Mouse (Mus musculus): ENCODE results near the gene Tnfsf12. TPM values are rescaled to one million over a fixed set of nuclear protein-coding genes. Genes with fewer than 3 reads are reported as not detected.

The Tnfsf12 gene
- polyA plus RNA-seq, 1 experiment from 2014 or later, result 8.9 TPM

GRCm38 (mm10) chr11:69656617-69657461 lies 38.8 kb downstream of the Tnfsf12 start:
- ATAC-seq (ENCODE audit: borderline replicate concordance, extremely low read depth, low FRiP score, low TSS enrichment), result no peak
- no peak overlapping the region for H3K27ac ChIP-seq
- no peak overlapping the region for H3K4me3 ChIP-seq
- H3K9ac ChIP-seq, result no peak overlapping the region
- WGBS, result 75% methylated on average over 10 of the region's 10 CpGs
- H3K36me3 ChIP-seq, result peaks cover 56% of the 10 kb centered on the region
- H3K4me2 ChIP-seq, result no peak overlapping the region
- no peaks in the 10 kb centered on the region for H3K9me3 ChIP-seq
- H3K27me3 ChIP-seq, result no peaks in the 10 kb centered on the region
- H3K4me1 ChIP-seq, result peaks cover 28% of the 10 kb centered on the region

GRCm38 (mm10) chr11:69656065-69656455 lies 39.6 kb downstream of the Tnfsf12 start:
- H3K9ac ChIP-seq, result no peak overlapping the region

DNA sequence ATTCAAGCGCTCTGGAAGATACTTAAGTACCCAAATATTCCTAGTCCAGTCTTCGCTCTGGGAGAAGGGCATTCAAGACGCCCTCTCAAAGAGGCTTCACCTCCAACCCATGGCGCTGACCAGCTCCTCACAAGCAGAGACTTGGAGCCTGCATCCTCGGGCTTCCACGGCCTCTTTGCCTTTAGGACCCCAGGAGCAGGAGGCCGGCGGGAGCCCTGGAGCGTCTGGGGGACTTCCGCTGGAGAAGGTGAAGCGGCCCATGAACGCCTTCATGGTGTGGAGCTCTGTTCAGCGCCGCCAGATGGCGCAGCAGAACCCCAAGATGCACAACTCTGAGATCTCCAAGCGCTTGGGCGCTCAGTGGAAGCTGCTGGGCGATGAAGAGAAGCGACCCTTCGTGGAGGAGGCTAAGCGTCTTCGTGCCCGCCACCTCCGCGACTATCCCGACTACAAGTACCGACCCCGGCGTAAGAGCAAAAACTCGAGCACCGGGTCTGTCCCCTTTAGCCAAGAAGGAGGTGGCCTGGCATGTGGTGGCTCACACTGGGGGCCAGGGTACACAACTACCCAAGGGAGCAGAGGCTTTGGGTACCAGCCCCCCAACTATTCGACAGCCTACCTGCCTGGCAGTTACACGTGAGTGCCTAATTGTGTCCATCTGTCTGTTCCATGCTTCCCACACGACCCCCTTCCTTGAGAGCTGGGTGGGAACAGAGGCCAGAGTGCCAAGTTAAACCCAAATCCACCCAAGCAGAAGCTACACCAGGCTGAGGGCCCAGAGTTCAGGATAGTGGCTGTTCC lies 40.2 kb downstream of the Tnfsf12 start, which contains the start of gene Sox15:
Sox15 (plus strand) TSS at position 51 of the 801 bp plus-strand sequence.
- Histone ChIP-seq H3K4me2 (peak within 1 kb of the TSS; percentile 16; the same call in 1 of the 2 replicates), H3K4me1 (peaks cover 20% of the 10 kb centered on the region), H3K9me3 (no peaks in the 10 kb centered on the region), H3K36me3 (peaks cover 69% of the 10 kb centered on the region), H3K4me3 (no peak within 1 kb of the TSS), H3K27me3 (no peaks in the 10 kb centered on the region), H3K27ac (peak within 1 kb of the TSS; percentile 69), H3K9ac (0 out of 2 replicates have a peak within 1 kb of the TSS, but pooled peaks have one; percentile 14)
- WGBS, result 19% methylated on average over 34 of the region's 34 CpGs
- peak; percentile 73 for ATAC-seq (ENCODE audit: borderline replicate concordance, extremely low read depth, low FRiP score, low TSS enrichment)

More at GRCm38 (mm10) chr11:69656065-69656455, 39.6 kb downstream of the Tnfsf12 start:
- WGBS, result 68% methylated on average over 5 of the region's 5 CpGs
- Histone ChIP-seq H3K4me3 (no peak overlapping the region), H3K36me3 (peaks cover 63% of the 10 kb centered on the region), H3K27ac (no peak overlapping the region), H3K27me3 (no peaks in the 10 kb centered on the region), H3K4me1 (peaks cover 20% of the 10 kb centered on the region), H3K9me3 (no peaks in the 10 kb centered on the region), H3K4me2 (no peak overlapping the region)
- no peak for ATAC-seq (ENCODE audit: borderline replicate concordance, extremely low read depth, low FRiP score, low TSS enrichment)

- Histone ChIP-seq H3K36me3 (peaks cover 76% of the 10 kb centered on the region), H3K4me1 (peaks cover 20% of the 10 kb centered on the region), H3K4me3 (no peak overlapping the region), H3K9ac (no peak overlapping the region), H3K9me3 (no peaks in the 10 kb centered on the region), H3K27ac (peak overlapping the region; percentile 69), H3K4me2 (no peak overlapping the region), H3K27me3 (no peaks in the 10 kb centered on the region)
- no peak for ATAC-seq (ENCODE audit: borderline replicate concordance, extremely low read depth, low FRiP score, low TSS enrichment)
- 38% methylated on average over 9 of the region's 9 CpGs for WGBS
Measured at GRCm38 (mm10) chr11:69654760-69655159, 40.9 kb downstream of the Tnfsf12 start.

GRCm38 (mm10) chr11:69653399-69653798 lies 42.2 kb downstream of the Tnfsf12 start:
- no peak for ATAC-seq (ENCODE audit: borderline replicate concordance, extremely low read depth, low FRiP score, low TSS enrichment)
- Histone ChIP-seq H3K27ac (no peak overlapping the region), H3K27me3 (no peaks in the 10 kb centered on the region), H3K4me2 (no peak overlapping the region), H3K9me3 (no peaks in the 10 kb centered on the region), H3K4me1 (peaks cover 20% of the 10 kb centered on the region), H3K4me3 (no peak overlapping the region), H3K36me3 (peaks cover 77% of the 10 kb centered on the region), H3K9ac (no peak overlapping the region)
- 66% methylated on average over 5 of the region's 5 CpGs for WGBS

DNA sequence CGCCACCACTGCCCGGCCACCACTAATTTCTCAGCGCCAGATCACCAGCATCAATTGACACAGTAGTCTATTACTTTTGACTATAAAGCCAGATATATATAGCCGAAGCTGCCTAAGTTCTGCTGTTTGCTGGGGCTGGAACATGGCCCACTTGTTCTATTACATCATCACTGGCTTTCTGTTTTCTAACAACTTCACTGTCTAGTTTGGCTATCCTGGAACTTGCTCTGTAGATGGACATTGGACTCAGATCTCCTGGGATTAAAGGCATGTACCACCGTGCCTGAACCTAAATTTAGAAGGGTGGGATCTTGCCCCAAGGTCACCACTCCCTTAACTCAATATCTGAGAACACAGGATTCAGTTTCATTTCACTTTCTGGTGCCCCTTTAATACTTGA lies 49.8 kb downstream of the Tnfsf12 start:
- 91% methylated on average over 5 of the region's 5 CpGs for WGBS

More for the DNA sequence above, 49.8 kb downstream of the Tnfsf12 start:
- H3K4me3 ChIP-seq, result no peak overlapping the region
- no peak overlapping the region for H3K4me2 ChIP-seq
- no peaks in the 10 kb centered on the region for H3K4me1 ChIP-seq
- no peaks in the 10 kb centered on the region for H3K9me3 ChIP-seq
- no peak for ATAC-seq (ENCODE audit: borderline replicate concordance, extremely low read depth, low FRiP score, low TSS enrichment)
- no peak overlapping the region for H3K9ac ChIP-seq
- peaks cover 96% of the 10 kb centered on the region for H3K36me3 ChIP-seq
- H3K27me3 ChIP-seq, result no peaks in the 10 kb centered on the region
- H3K27ac ChIP-seq, result no peak overlapping the region

MicroRNAs encoded within 50 kb of the gene (microRNA counts, 519-probe panel; counts per million panel counts)
- 19.7 counts per million for microRNA mmu-miR-1934

Small RNAs within 50 kb of the gene (microRNA-seq; reads per million reads assigned to microRNA genes)
- 4.6 reads per million, percentile 20 among the genes with 10 or more reads in this experiment for gene Mir1934

Other genes with a start within 250 kb of the Tnfsf12 start
- 1.1 and 1.2 TPM in 2 replicates for gene Dnah2, start 146.7 kb downstream of the Tnfsf12 start, polyA plus RNA-seq (2015; fragmentation: Nextera tagmentation; extraction: Ambion mirVana)
- 8.5 and 8.8 TPM in 2 replicates for gene Efnb3, start 135.6 kb downstream of the Tnfsf12 start, polyA plus RNA-seq (2015; fragmentation: Nextera tagmentation; extraction: Ambion mirVana)
- gene Wrap53, start 115.6 kb downstream of the Tnfsf12 start, polyA plus RNA-seq (2015; fragmentation: Nextera tagmentation; extraction: Ambion mirVana), result 28.3 and 28.4 TPM in 2 replicates
- 168 and 170 TPM in 2 replicates for gene Trp53, start 115.5 kb downstream of the Tnfsf12 start, polyA plus RNA-seq (2015; fragmentation: Nextera tagmentation; extraction: Ambion mirVana)
- gene Atp1b2, start 89.9 kb downstream of the Tnfsf12 start, polyA plus RNA-seq (2015; fragmentation: Nextera tagmentation; extraction: Ambion mirVana), result 8.4 and 10.1 TPM in 2 replicates
- not detected in 2 replicates for gene Shbg, start 77.9 kb downstream of the Tnfsf12 start, polyA plus RNA-seq (2015; fragmentation: Nextera tagmentation; extraction: Ambion mirVana)
- gene Sat2, start 73.8 kb downstream of the Tnfsf12 start, polyA plus RNA-seq (2015; fragmentation: Nextera tagmentation; extraction: Ambion mirVana), result 17.8 and 18.6 TPM in 2 replicates
- gene Fxr2, start 62.9 kb downstream of the Tnfsf12 start, polyA plus RNA-seq (2015; fragmentation: Nextera tagmentation; extraction: Ambion mirVana), result 26.7 and 27.8 TPM in 2 replicates
- 0.24 and 0.25 TPM in 2 replicates for gene Sox15, start 40.5 kb downstream of the Tnfsf12 start, polyA plus RNA-seq (2015; fragmentation: Nextera tagmentation; extraction: Ambion mirVana)
- gene Mpdu1, start 33.2 kb downstream of the Tnfsf12 start, polyA plus RNA-seq (2015; fragmentation: Nextera tagmentation; extraction: Ambion mirVana), result 66.2 and 66.7 TPM in 2 replicates
- 11.5 and 11.8 TPM in 2 replicates for gene Cd68, start 29.7 kb downstream of the Tnfsf12 start, polyA plus RNA-seq (2015; fragmentation: Nextera tagmentation; extraction: Ambion mirVana)
- 595 and 603 TPM in 2 replicates for gene Eif4a1, start 23.4 kb downstream of the Tnfsf12 start, polyA plus RNA-seq (2015; fragmentation: Nextera tagmentation; extraction: Ambion mirVana)
- gene Senp3, start 13.8 kb downstream of the Tnfsf12 start, polyA plus RNA-seq (2015; fragmentation: Nextera tagmentation; extraction: Ambion mirVana), result 72.5 and 81.1 TPM in 2 replicates
- gene Tnfsf13, start 10.1 kb downstream of the Tnfsf12 start, polyA plus RNA-seq (2015; fragmentation: Nextera tagmentation; extraction: Ambion mirVana), result 1.0 and 1.1 TPM in 2 replicates
- gene Tnfsfm13, start 249 bp upstream of the Tnfsf12 start, polyA plus RNA-seq (2015; fragmentation: Nextera tagmentation; extraction: Ambion mirVana), result 4.3 and 5.9 TPM in 2 replicates
- gene Polr2a, start 62.8 kb upstream of the Tnfsf12 start, polyA plus RNA-seq (2015; fragmentation: Nextera tagmentation; extraction: Ambion mirVana), result 26.7 and 31.6 TPM in 2 replicates
- gene Slc35g3, start 66.1 kb upstream of the Tnfsf12 start, polyA plus RNA-seq (2015; fragmentation: Nextera tagmentation; extraction: Ambion mirVana), result 0.19 and 0.26 TPM in 2 replicates
- 2.6 and 3.0 TPM in 2 replicates for gene Zbtb4, start 70.1 kb upstream of the Tnfsf12 start, polyA plus RNA-seq (2015; fragmentation: Nextera tagmentation; extraction: Ambion mirVana)
- 15.7 and 15.8 TPM in 2 replicates for gene Chrnb1, start 100.1 kb upstream of the Tnfsf12 start, polyA plus RNA-seq (2015; fragmentation: Nextera tagmentation; extraction: Ambion mirVana)
- gene Fgf11, start 106.0 kb upstream of the Tnfsf12 start, polyA plus RNA-seq (2015; fragmentation: Nextera tagmentation; extraction: Ambion mirVana), result 1.2 and 1.3 TPM in 2 replicates
- gene Tmem102, start 109.8 kb upstream of the Tnfsf12 start, polyA plus RNA-seq (2015; fragmentation: Nextera tagmentation; extraction: Ambion mirVana), result 6.3 and 7.3 TPM in 2 replicates
- gene Gm39566, start 119.4 kb upstream of the Tnfsf12 start, polyA plus RNA-seq (2015; fragmentation: Nextera tagmentation; extraction: Ambion mirVana), result not detected in 2 replicates
- not detected in 2 replicates for gene Spem2, start 122.6 kb upstream of the Tnfsf12 start, polyA plus RNA-seq (2015; fragmentation: Nextera tagmentation; extraction: Ambion mirVana)
- not detected in 2 replicates for gene Spem1, start 126.3 kb upstream of the Tnfsf12 start, polyA plus RNA-seq (2015; fragmentation: Nextera tagmentation; extraction: Ambion mirVana)
- 5.5 and 6.5 TPM in 2 replicates for gene Nlgn2, start 141.9 kb upstream of the Tnfsf12 start, polyA plus RNA-seq (2015; fragmentation: Nextera tagmentation; extraction: Ambion mirVana)
- gene Tmem256, start 142.7 kb upstream of the Tnfsf12 start, polyA plus RNA-seq (2015; fragmentation: Nextera tagmentation; extraction: Ambion mirVana), result 434 and 473 TPM in 2 replicates
- 110 and 119 TPM in 2 replicates for gene Plscr3, start 150.5 kb upstream of the Tnfsf12 start, polyA plus RNA-seq (2015; fragmentation: Nextera tagmentation; extraction: Ambion mirVana)
- 9.2 and 9.6 TPM in 2 replicates for gene Tnk1, start 162.9 kb upstream of the Tnfsf12 start, polyA plus RNA-seq (2015; fragmentation: Nextera tagmentation; extraction: Ambion mirVana)
- not detected in 2 replicates for gene Tmem95, start 182.2 kb upstream of the Tnfsf12 start, polyA plus RNA-seq (2015; fragmentation: Nextera tagmentation; extraction: Ambion mirVana)
- gene Kctd11, start 185.6 kb upstream of the Tnfsf12 start, polyA plus RNA-seq (2015; fragmentation: Nextera tagmentation; extraction: Ambion mirVana), result 8.1 and 8.6 TPM in 2 replicates
- gene Acap1, start 199.7 kb upstream of the Tnfsf12 start, polyA plus RNA-seq (2015; fragmentation: Nextera tagmentation; extraction: Ambion mirVana), result 1.4 and 5.0 TPM in 2 replicates
- gene 2810408A11Rik, start 205.1 kb upstream of the Tnfsf12 start, polyA plus RNA-seq (2015; fragmentation: Nextera tagmentation; extraction: Ambion mirVana), result 11.9 and 13.0 TPM in 2 replicates
- 7.1 and 8.0 TPM in 2 replicates for gene Neurl4, start 205.2 kb upstream of the Tnfsf12 start, polyA plus RNA-seq (2015; fragmentation: Nextera tagmentation; extraction: Ambion mirVana)
- 81.7 and 82.2 TPM in 2 replicates for gene Gps2, start 218.0 kb upstream of the Tnfsf12 start, polyA plus RNA-seq (2015; fragmentation: Nextera tagmentation; extraction: Ambion mirVana)
- 1,673 and 1,693 TPM in 2 replicates for gene Eif5a, start 226.1 kb upstream of the Tnfsf12 start, polyA plus RNA-seq (2015; fragmentation: Nextera tagmentation; extraction: Ambion mirVana)
- 2.8 and 3.0 TPM in 2 replicates for gene Ybx2, start 239.9 kb upstream of the Tnfsf12 start, polyA plus RNA-seq (2015; fragmentation: Nextera tagmentation; extraction: Ambion mirVana)

Measured in lung, embryonic 15.5 days (tissue).